In the genomic region with DNA sequence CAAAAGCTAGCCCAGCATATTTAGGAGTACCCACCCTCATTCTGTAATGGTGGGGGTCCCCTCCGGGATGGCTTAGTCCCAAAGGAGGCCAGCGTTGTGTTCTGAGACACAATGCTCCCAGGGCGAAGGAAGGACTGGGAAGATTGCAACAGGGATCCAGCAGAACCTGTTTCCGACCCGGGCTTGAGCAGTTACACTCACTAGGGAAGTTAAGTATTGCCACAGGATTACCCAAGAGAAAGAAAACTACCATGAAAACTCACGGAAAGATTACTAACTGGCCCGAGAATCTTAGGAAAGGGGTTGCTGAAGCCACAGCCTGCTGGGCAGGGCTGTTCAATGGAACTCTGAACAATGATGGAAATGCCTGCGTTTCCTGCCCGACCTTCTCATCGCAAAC, we compare ENCODE assay signal across 9 mouse cellular contexts. TPM values are rescaled to one million over a fixed set of nuclear protein-coding genes. Genes with fewer than 3 reads are reported as not detected.
A peak's percentile ranks its signal among the peaks of the same experiment; 100 is the strongest.
DNase-seq lines count a peak whose midpoint lies in the region; ATAC-seq lines count a peak whose summit lies in the region.
"Had no signal": no experiment of that assay in that cellular context is flagged by ENCODE, and none has a peak within 500 bp of the region (broad histone marks: within the 10 kb centered on the region; RNA-seq: fewer than 3 reads in every experiment).

No protein-coding gene starts in this region.

- 51% methylated on average over 10 of the region's 10 CpGs for WGBS in liver, embryonic 15.5 days (ENCODE audit: insufficient replicate concordance)
- 32% methylated on average over 10 of the region's 10 CpGs for whole genome bisulfite sequencing in stomach, embryonic 14.5 days

- peaks cover 92% of the 10 kb centered on the region for H3K4me1 ChIP-seq in liver, embryonic 15.5 days (replicated peaks)
- peaks cover 73% of the 10 kb centered on the region for H3K4me1 ChIP-seq in stomach, embryonic 14.5 days (ENCODE audit: control insufficient read depth, insufficient read depth, low read length)

- H3K27me3 ChIP-seq in liver, embryonic 15.5 days: peaks cover 18% of the 10 kb centered on the region; the same call in 1 of the 2 replicates
- H3K27me3 ChIP-seq in stomach, embryonic 14.5 days (ENCODE audit: control insufficient read depth, insufficient read depth, low read length): no peaks in the 10 kb centered on the region

- peak overlapping the region; percentile 71 for H3K4me3 ChIP-seq in liver, embryonic 15.5 days (replicated peaks)
- H3K4me3 ChIP-seq in stomach, embryonic 14.5 days (ENCODE audit: low read depth, low read length): peak overlapping the region; percentile 63

- peak; percentile 61 to 77 for DNase-seq in lung, adult 18-20 months
- DNase-seq in lung, postnatal 14 days: no peak
- DNase-seq in ovary, adult 18-20 months (ENCODE audit: low spot score): no peak
- DNase-seq in cerebellum, adult 11-12 months: no peak
- DNase-seq in cerebellum, postnatal 14 days: no peak
- DNase-seq: kidney, adult 9 months had no signal

- no peaks in the 10 kb centered on the region for H3K9me3 ChIP-seq in liver, embryonic 15.5 days (replicated peaks)
- H3K9me3 ChIP-seq in stomach, embryonic 14.5 days (ENCODE audit: control insufficient read depth, low read depth, low read length): no peaks in the 10 kb centered on the region

- H3K27ac ChIP-seq in liver, embryonic 15.5 days (replicated peaks): 0 out of 2 replicates have a peak overlapping the region, but pooled peaks have one; percentile 24
- no peak overlapping the region; the same call in 1 of the 2 replicates for H3K27ac ChIP-seq in stomach, embryonic 14.5 days (ENCODE audit: low read length)

- H3K9ac ChIP-seq in liver, embryonic 15.5 days: no peak overlapping the region
- no peak overlapping the region for H3K9ac ChIP-seq in stomach, embryonic 14.5 days (replicated peaks; ENCODE audit: low read depth, low read length)

- H3K36me3 ChIP-seq in liver, embryonic 15.5 days (replicated peaks): no peaks in the 10 kb centered on the region
- H3K36me3 ChIP-seq in stomach, embryonic 14.5 days (ENCODE audit: control insufficient read depth, insufficient read depth, low read length): peaks cover 3% of the 10 kb centered on the region; the same call in 1 of the 2 replicates

- peak; percentile 56 for ATAC-seq in granulocyte monocyte progenitor cell, adult 5-6 weeks (replicated peaks; ENCODE audit: poor library complexity, severe bottlenecking)
- no peak for ATAC-seq in liver, embryonic 15.5 days (ENCODE audit: insufficient read depth)
- no peak for ATAC-seq in stomach, embryonic 14.5 days (ENCODE audit: insufficient number of reproducible peaks, insufficient read depth, low FRiP score, low read depth)

- H3K4me2 ChIP-seq in liver, embryonic 15.5 days: peak overlapping the region; percentile 89
- peak overlapping the region; percentile 94 for H3K4me2 ChIP-seq in stomach, embryonic 14.5 days (replicated peaks; ENCODE audit: low read depth, low read length)

RNA-seq across cellular contexts. Expression of a gene that starts 4.5 kb away (rescaled TPM):
- total RNA-seq in granulocyte monocyte progenitor cell, adult 5-6 weeks (2014; fragmentation: Nextera tagmentation): 25.5 and 39.0 TPM in 2 replicates
- 46.2 and 47.1 TPM in 2 replicates for total RNA-seq in granulocyte monocyte progenitor cell, adult 5-6 weeks (2017)
- 5.7 and 6.5 TPM in 2 replicates for polyA plus RNA-seq in liver, embryonic 15.5 days (2015; fragmentation: Nextera tagmentation; extraction: Ambion mirVana)
- polyA plus RNA-seq in stomach, embryonic 14.5 days (2014; fragmentation: Nextera tagmentation; extraction: Ambion mirVana): 28.1 and 30.2 TPM in 2 replicates

RNA-seq across cellular contexts. Expression of a gene that starts 49.6 kb away (rescaled TPM):
- not detected in 2 replicates for total RNA-seq in granulocyte monocyte progenitor cell, adult 5-6 weeks (2014; fragmentation: Nextera tagmentation)
- not detected in 2 replicates for total RNA-seq in granulocyte monocyte progenitor cell, adult 5-6 weeks (2017)
- 0.76 and 1.2 TPM in 2 replicates for polyA plus RNA-seq in liver, embryonic 15.5 days (2015; fragmentation: Nextera tagmentation; extraction: Ambion mirVana)
- not detected in 2 replicates for polyA plus RNA-seq in stomach, embryonic 14.5 days (2014; fragmentation: Nextera tagmentation; extraction: Ambion mirVana)

Comparison
In these comparisons a context has a peak if more than half of its experiments do, and no peak if none do; other contexts are left out.
1. DNase-seq: peak in lung, adult 18-20 months (2 of 2); none in lung, postnatal 14 days (single experiment), ovary, adult 18-20 months (single experiment), cerebellum, adult 11-12 months (single experiment) and cerebellum, postnatal 14 days (0 of 2).